14 mouse cellular contexts compared by ENCODE assay signal in genomic region chr1:132000506-132000905, GRCm38 (mm10). TPM values are rescaled to one million over a fixed set of nuclear protein-coding genes. Genes with fewer than 3 reads are reported as not detected.
DNase-seq lines count a peak whose midpoint lies in the region; ATAC-seq and TF ChIP-seq lines count a peak whose summit lies in the region.
"Had no signal": no experiment of that assay in that cellular context is flagged by ENCODE, and none has a peak within 500 bp of the region (broad histone marks: within the 10 kb centered on the region; RNA-seq: fewer than 3 reads in every experiment).

No protein-coding gene starts in this region.

- H3K27ac ChIP-seq in layer of hippocampus, adult 2 months, result no peak overlapping the region
- no peak overlapping the region for H3K27ac ChIP-seq in bone marrow, adult 2 months (ENCODE audit: control insufficient read depth, insufficient read depth, low read depth, low read length, poor library complexity)
- H3K27ac ChIP-seq: embryonic facial prominence, embryonic 12.5 days; forebrain, embryonic 13.5 days; hindbrain, embryonic 13.5 days; neural tube, embryonic 12.5 days had no signal

- no peak for TF ChIP-seq POLR2A in bone marrow, adult 2 months (IDR thresholded peaks at IDR 0.05; ENCODE audit: borderline replicate concordance, control insufficient read depth, low read depth, low read length)

- no peak for ATAC-seq in megakaryocyte, adult 5-6 weeks (ENCODE audit: poor library complexity, severe bottlenecking)
- ATAC-seq: forebrain, embryonic 13.5 days had no signal

- peak; percentile 73 for TF ChIP-seq CTCF in layer of hippocampus, adult 2 months (conservative IDR thresholded peaks at IDR 0.05)
- peak; percentile 45 for TF ChIP-seq CTCF in bone marrow, adult 2 months (IDR thresholded peaks at IDR 0.05; ENCODE audit: control insufficient read depth, insufficient read depth, low read length)

- H3K4me3 ChIP-seq in layer of hippocampus, adult 2 months, result no peak overlapping the region
- no peak overlapping the region for H3K4me3 ChIP-seq in bone marrow, adult 2 months (replicated peaks; ENCODE audit: control insufficient read depth, low read depth, low read length)
- H3K4me3 ChIP-seq: embryonic facial prominence, embryonic 12.5 days; forebrain, embryonic 13.5 days; hindbrain, embryonic 13.5 days; neural tube, embryonic 12.5 days had no signal

- peaks cover 4% of the 10 kb centered on the region for H3K4me1 ChIP-seq in bone marrow, adult 2 months (ENCODE audit: control insufficient read depth, insufficient read depth, low read length)
- H3K4me1 ChIP-seq: forebrain, embryonic 13.5 days; hindbrain, embryonic 13.5 days; neural tube, embryonic 12.5 days had no signal

- no peak for DNase-seq in layer of hippocampus, adult 2 months (ENCODE audit: low spot score in 2 of 2)
- DNase-seq in layer of hippocampus, postnatal 10 days (ENCODE audit: low spot score in 2 of 2), result no peak
- peak; percentile 60 for DNase-seq in 416B (ENCODE audit: low read depth)
- peak; percentile 60 for DNase-seq in CD4-positive, CD25-positive, alpha-beta regulatory T cell, adult 2 months (ENCODE audit: low read depth, low spot score)
- DNase-seq in urinary bladder, postnatal 36 days (ENCODE audit: low spot score in 2 of 2), result no peak
- no peak for DNase-seq in embryo, embryonic 11 days
- DNase-seq: kidney, postnatal 4 days; right cerebral cortex, adult 18-20 months had no signal

RNA-seq across cellular contexts. Expression of gene Elk4, which starts 6.9 kb away (rescaled TPM):
- 10 to 100 TPM; 51.8 to 59.2 TPM for total RNA-seq in layer of hippocampus, adult 2 months (2021)
- 10 to 100 TPM; 60.1 to 61.6 TPM for total RNA-seq in layer of hippocampus, postnatal 10 days (2021)
- 73.2 and 91.1 TPM in 2 replicates for polyA plus RNA-seq in bone marrow, adult 2 months (2011; ENCODE audit: insufficient read depth, insufficient read length, low replicate concordance, missing spikeins)
- 90.6 and 94.3 TPM in 2 replicates for total RNA-seq in megakaryocyte, adult 5-6 weeks (2015)
- total RNA-seq in megakaryocyte, adult 5-6 weeks (2017), result 53.1 and 63.6 TPM in 2 replicates

RNA-seq across cellular contexts. Expression of gene Slc45a3, which starts 37.7 kb away (rescaled TPM):
- under 1 TPM; 0.41 to 0.64 TPM for total RNA-seq in layer of hippocampus, adult 2 months (2021)
- under 1 TPM; 0.13 to 0.48 TPM for total RNA-seq in layer of hippocampus, postnatal 10 days (2021)
- polyA plus RNA-seq in bone marrow, adult 2 months (2011; ENCODE audit: insufficient read depth, insufficient read length, low replicate concordance, missing spikeins), result 1.5 and 1.7 TPM in 2 replicates
- total RNA-seq in megakaryocyte, adult 5-6 weeks (2015), result 0.16 and 0.46 TPM in 2 replicates
- 0.33 TPM in 1 of 2 replicates, not detected in the other for total RNA-seq in megakaryocyte, adult 5-6 weeks (2017)

Comparison
In these comparisons a context has a peak if more than half of its experiments do, and no peak if none do; other contexts are left out.
1. DNase-seq: peak in 416B (single experiment) and CD4-positive, CD25-positive, alpha-beta regulatory T cell, adult 2 months (single experiment); none in layer of hippocampus, adult 2 months (0 of 2), layer of hippocampus, postnatal 10 days (0 of 2), urinary bladder, postnatal 36 days (0 of 2) and embryo, embryonic 11 days (single experiment).